Mouse (Mus musculus): ENCODE data around the gene Olfr148.

DNA sequence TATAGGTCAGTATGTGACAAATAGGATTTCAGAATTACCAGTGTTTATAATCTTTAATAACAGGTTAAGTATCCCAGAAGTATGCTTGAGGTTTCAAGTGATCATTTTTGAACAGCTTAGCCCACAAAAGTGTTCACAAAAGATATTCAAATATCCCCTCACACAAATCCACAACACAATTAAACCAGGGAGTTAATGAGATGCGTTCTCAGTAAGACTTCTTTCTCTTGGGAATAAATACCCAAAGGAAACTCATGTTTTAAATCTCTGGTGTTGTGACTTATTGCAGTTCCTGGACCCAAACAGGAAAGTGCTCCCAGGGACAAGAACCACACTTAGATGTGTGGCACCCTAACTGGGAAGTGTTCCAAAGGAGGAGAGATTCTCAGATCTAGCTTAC, 10.6 kb downstream of the Olfr148 start, which contains the start of gene Olfr960:
- no peak for TF ChIP-seq CTCF (IDR thresholded peaks at IDR 0.05; ENCODE audit: low read depth)
- TF ChIP-seq EP300 (IDR thresholded peaks at IDR 0.05; ENCODE audit: low read depth) = no peak

Data from heart, postnatal 0 days (tissue).